In the genomic region with DNA sequence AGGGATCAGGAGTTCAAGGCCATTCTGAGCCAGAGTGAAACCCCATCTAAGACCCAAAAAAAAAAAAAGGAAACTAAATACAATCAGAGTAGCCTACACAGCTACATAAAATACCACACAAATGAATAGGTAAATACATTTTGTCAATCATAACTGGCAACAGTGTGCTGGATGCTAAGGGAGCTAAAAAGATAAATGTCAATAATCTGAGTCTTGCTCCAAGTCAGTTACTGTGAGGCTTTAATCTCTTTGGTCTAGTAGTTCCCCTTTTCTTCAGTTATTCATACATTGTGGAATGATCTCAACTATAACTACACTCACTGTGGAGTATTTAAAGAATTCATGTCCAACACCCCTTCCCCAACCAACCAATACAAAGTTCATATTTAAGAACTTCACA, we compare ENCODE assay signal across 23 mouse cellular contexts.
"Had no signal": no experiment of that assay in that cellular context is flagged by ENCODE, and none has a peak within 500 bp of the region (broad histone marks: within the 10 kb centered on the region; RNA-seq: fewer than 3 reads in every experiment).

No protein-coding gene starts in this region.

- H3K27ac ChIP-seq: kidney, embryonic 15.5 days; layer of hippocampus, adult 2 months; limb, embryonic 10.5 days; limb, embryonic 13.5 days; macrophage; midbrain, embryonic 12.5 days; midbrain, embryonic 15.5 days; neural tube, embryonic 12.5 days; neural tube, embryonic 15.5 days; stomach, postnatal 0 days had no signal

- H3K4me2 ChIP-seq: kidney, embryonic 15.5 days; limb, embryonic 13.5 days; lung, embryonic 14.5 days; midbrain, embryonic 12.5 days; midbrain, embryonic 15.5 days; neural tube, embryonic 12.5 days; neural tube, embryonic 15.5 days had no signal

- H3K4me1 ChIP-seq: kidney, embryonic 15.5 days; limb, embryonic 10.5 days; limb, embryonic 13.5 days; midbrain, embryonic 12.5 days; midbrain, embryonic 15.5 days; neural tube, embryonic 12.5 days; neural tube, embryonic 15.5 days had no signal

- H3K4me3 ChIP-seq: kidney, embryonic 15.5 days; layer of hippocampus, adult 2 months; limb, embryonic 10.5 days; limb, embryonic 13.5 days; midbrain, embryonic 12.5 days; midbrain, embryonic 15.5 days; neural tube, embryonic 12.5 days; neural tube, embryonic 15.5 days had no signal

- H3K9me3 ChIP-seq: kidney, embryonic 15.5 days; limb, embryonic 10.5 days; limb, embryonic 13.5 days; midbrain, embryonic 12.5 days; midbrain, embryonic 15.5 days; neural tube, embryonic 12.5 days; neural tube, embryonic 15.5 days had no signal

- DNase-seq: kidney, adult 11 months; kidney, adult 8-10 months; kidney, postnatal 10 days; kidney, postnatal 4 days; layer of hippocampus, adult 9-11 months; lung, embryonic 14.5 days; right cerebral cortex, adult 18-20 months; right cerebral cortex, postnatal 14 days; right cerebral cortex, postnatal 4 days; thymus, adult 2 months; thymus, postnatal 14 days; thymus, postnatal 4 days had no signal

- H3K27me3 ChIP-seq: kidney, embryonic 15.5 days; limb, embryonic 13.5 days; midbrain, embryonic 12.5 days; midbrain, embryonic 15.5 days; neural tube, embryonic 12.5 days; neural tube, embryonic 15.5 days had no signal

- H3K9ac ChIP-seq: kidney, embryonic 15.5 days; limb, embryonic 13.5 days; lung, embryonic 14.5 days; midbrain, embryonic 12.5 days; midbrain, embryonic 15.5 days; neural tube, embryonic 12.5 days; neural tube, embryonic 15.5 days had no signal

- ATAC-seq: lung, postnatal 0 days; midbrain, embryonic 15.5 days had no signal
